Mouse (Mus musculus) heart, embryonic 15.5 days (tissue): ENCODE results near the gene Tifab. TPM values are rescaled to one million over a fixed set of nuclear protein-coding genes. Genes with fewer than 3 reads are reported as not detected.

Source experiments
- ATAC-seq: fragments of 200-750 bp; cut with Nextera tagmentation; replicated peaks from 2 replicates; pipeline ENCODE4 v1.8.0; 2017; ENCODE audit warnings: low read depth, moderate TSS enrichment; ENCODE audit not compliant: insufficient number of reproducible peaks, insufficient read depth, low FRiP score
- H3K27ac ChIP-seq: fragments of 300-500 bp; sonication (generic); 2 replicates; pipeline ENCODE4 v1.5.1; 2015; ENCODE audit warnings: mild to moderate bottlenecking, inconsistent platforms
- H3K27me3 ChIP-seq: fragments of 300-500 bp; sonication (generic); 2 replicates; pipeline ENCODE4 v1.6.1; 2015; ENCODE audit warnings: inconsistent platforms
- H3K36me3 ChIP-seq: fragments of 300-500 bp; sonication (generic); 2 replicates; pipeline ENCODE4 v1.6.1; 2015; ENCODE audit warnings: mild to moderate bottlenecking, inconsistent platforms
- H3K4me1 ChIP-seq: fragments of 300-500 bp; sonication (generic); replicated peaks from 2 replicates; pipeline ENCODE4 v1.6.1; 2015; ENCODE audit warnings: inconsistent platforms
- H3K4me2 ChIP-seq: fragments of 300-500 bp; sonication (generic); 2 replicates; pipeline ENCODE4 v1.6.1; 2015; ENCODE audit warnings: inconsistent platforms, mild to moderate bottlenecking, moderate library complexity
- H3K4me3 ChIP-seq: fragments of 300-500 bp; sonication (generic); 2 replicates; pipeline ENCODE4 v1.5.1; 2015; ENCODE audit warnings: mild to moderate bottlenecking, inconsistent platforms
- H3K9ac ChIP-seq: fragments of 300-500 bp; sonication (generic); 2 replicates; pipeline ENCODE4 v1.6.1; 2015; ENCODE audit warnings: mild to moderate bottlenecking, inconsistent platforms
- H3K9me3 ChIP-seq: fragments of 300-500 bp; sonication (generic); replicated peaks from 2 replicates; pipeline ENCODE4 v1.6.1; 2016; ENCODE audit warnings: inconsistent platforms
- WGBS: fragments of 180-500 bp; shearing (Covaris S2); methylation state at CpG from one replicate; pipeline ENCODE4 v1.1.7; 2015; ENCODE audit warnings: mixed read lengths; 5-methylcytosine and 5-hydroxymethylcytosine counted together
- polyA plus RNA-seq: library from polyadenylated mRNA; unstranded; fragments of >200 nt; fragmentation: Nextera tagmentation; extraction: Ambion mirVana; gene quantifications from 2 replicates; pipeline ENCODE4 v1.2.1, GENCODE M21; 2015

The Tifab gene
- 1.3 and 2.9 TPM in 2 replicates for polyA plus RNA-seq

- Histone ChIP-seq H3K9ac (no peak within 1 kb of the TSS), H3K27me3 (peaks cover 3% of the 10 kb centered on the region; the same call in 1 of the 2 replicates), H3K9me3 (no peaks in the 10 kb centered on the region), H3K4me3 (no peak within 1 kb of the TSS), H3K4me1 (no peaks in the 10 kb centered on the region), H3K36me3 (no peaks in the 10 kb centered on the region), H3K4me2 (no peak within 1 kb of the TSS), H3K27ac (no peak within 1 kb of the TSS)
- 78% methylated on average over 16 of the region's 16 CpGs for WGBS
- no peak for ATAC-seq
These were observed at the start of gene Tifab for GRCm38 (mm10) chr13:56178416-56179035. Tifab (minus strand) TSS chr13:56178885.

GRCm38 (mm10) chr13:56226175-56226954 lies 47.7 kb upstream of the Tifab start:
- no peak for ATAC-seq
- H3K36me3 ChIP-seq: no peaks in the 10 kb centered on the region
- H3K4me3 ChIP-seq: no peak overlapping the region
- WGBS: 27% methylated on average over 10 of the region's 10 CpGs
- H3K4me1 ChIP-seq: peaks cover 12% of the 10 kb centered on the region
- H3K27me3 ChIP-seq: peaks cover 96% of the 10 kb centered on the region
- H3K4me2 ChIP-seq: no peak overlapping the region
- H3K27ac ChIP-seq: no peak overlapping the region
- no peak overlapping the region for H3K9ac ChIP-seq
- H3K9me3 ChIP-seq: no peaks in the 10 kb centered on the region

GRCm38 (mm10) chr13:56223625-56224024 lies 44.9 kb upstream of the Tifab start:
- no peak overlapping the region for H3K27ac ChIP-seq
- H3K27me3 ChIP-seq: peaks cover 93% of the 10 kb centered on the region
- H3K4me1 ChIP-seq: peaks cover 18% of the 10 kb centered on the region
- H3K9ac ChIP-seq: no peak overlapping the region
- no peak overlapping the region for H3K4me3 ChIP-seq
- H3K36me3 ChIP-seq: no peaks in the 10 kb centered on the region
- no peaks in the 10 kb centered on the region for H3K9me3 ChIP-seq
- no peak overlapping the region for H3K4me2 ChIP-seq
- ATAC-seq: no peak
- 6% methylated on average over 21 of the region's 21 CpGs for WGBS

- no peak overlapping the region for H3K4me2 ChIP-seq
- H3K36me3 ChIP-seq: no peaks in the 10 kb centered on the region
- 4% methylated on average over 4 of the region's 4 CpGs for WGBS
- H3K27me3 ChIP-seq: peaks cover 92% of the 10 kb centered on the region
- ATAC-seq: no peak
- H3K4me1 ChIP-seq: peaks cover 18% of the 10 kb centered on the region
- no peak overlapping the region for H3K4me3 ChIP-seq
- no peak overlapping the region for H3K27ac ChIP-seq
- no peaks in the 10 kb centered on the region for H3K9me3 ChIP-seq
- H3K9ac ChIP-seq: no peak overlapping the region
These were observed 44.2 kb upstream of the Tifab start for GRCm38 (mm10) chr13:56222849-56223246.

- H3K9ac ChIP-seq: 0 out of 2 replicates have a peak overlapping the region, but pooled peaks have one; percentile 4
- peaks cover 89% of the 10 kb centered on the region for H3K27me3 ChIP-seq
- 3% methylated on average over 50 of the region's 50 CpGs for WGBS
These were observed 43.5 kb upstream of the Tifab start for GRCm38 (mm10) chr13:56221995-56222848.

GRCm38 (mm10) chr13:56221129-56221910 lies 42.6 kb upstream of the Tifab start:
- no peak for ATAC-seq
- H3K9me3 ChIP-seq: no peaks in the 10 kb centered on the region

More at GRCm38 (mm10) chr13:56221995-56222848, 43.5 kb upstream of the Tifab start:
- H3K4me1 ChIP-seq: peaks cover 18% of the 10 kb centered on the region
- peak overlapping the region; percentile 40 for H3K4me3 ChIP-seq
- H3K36me3 ChIP-seq: no peaks in the 10 kb centered on the region
- H3K27ac ChIP-seq: no peak overlapping the region
- no peaks in the 10 kb centered on the region for H3K9me3 ChIP-seq
- H3K4me2 ChIP-seq: peak overlapping the region; percentile 66
- no peak for ATAC-seq

GRCm38 (mm10) chr13:56219254-56219653 lies 40.6 kb upstream of the Tifab start:
- Histone ChIP-seq H3K4me1 (peaks cover 18% of the 10 kb centered on the region), H3K4me2 (no peak overlapping the region), H3K36me3 (no peaks in the 10 kb centered on the region), H3K4me3 (no peak overlapping the region), H3K9me3 (no peaks in the 10 kb centered on the region), H3K27ac (no peak overlapping the region), H3K9ac (no peak overlapping the region), H3K27me3 (peaks cover 87% of the 10 kb centered on the region)
- 58% methylated on average over 9 of the region's 9 CpGs for WGBS
- ATAC-seq: no peak

More at GRCm38 (mm10) chr13:56221129-56221910, 42.6 kb upstream of the Tifab start:
- peak overlapping the region; percentile 40 for H3K4me3 ChIP-seq
- 1% methylated on average over 46 of the region's 46 CpGs for WGBS
- peaks cover 18% of the 10 kb centered on the region for H3K4me1 ChIP-seq
- H3K27me3 ChIP-seq: peaks cover 89% of the 10 kb centered on the region
- no peak overlapping the region for H3K9ac ChIP-seq
- H3K36me3 ChIP-seq: no peaks in the 10 kb centered on the region
- H3K4me2 ChIP-seq: peak overlapping the region; percentile 66
- no peak overlapping the region for H3K27ac ChIP-seq

- ATAC-seq: no peak
- 23% methylated on average over 4 of the region's 4 CpGs for WGBS
- Histone ChIP-seq H3K27me3 (peaks cover 67% of the 10 kb centered on the region), H3K9ac (no peak overlapping the region), H3K4me3 (no peak overlapping the region), H3K27ac (no peak overlapping the region), H3K4me2 (no peak overlapping the region), H3K9me3 (no peaks in the 10 kb centered on the region), H3K4me1 (peaks cover 2% of the 10 kb centered on the region), H3K36me3 (no peaks in the 10 kb centered on the region)
These were observed 37.4 kb upstream of the Tifab start for GRCm38 (mm10) chr13:56216090-56216489.

- no peak for ATAC-seq
- Histone ChIP-seq H3K9me3 (no peaks in the 10 kb centered on the region), H3K27ac (no peak overlapping the region), H3K27me3 (peaks cover 58% of the 10 kb centered on the region), H3K36me3 (no peaks in the 10 kb centered on the region), H3K4me2 (no peak overlapping the region), H3K9ac (no peak overlapping the region), H3K4me1 (no peaks in the 10 kb centered on the region), H3K4me3 (no peak overlapping the region)
- WGBS: 52% methylated on average over 5 of the region's 5 CpGs
These were observed 35.9 kb upstream of the Tifab start for GRCm38 (mm10) chr13:56214633-56215032.

GRCm38 (mm10) chr13:56209067-56209411 lies 30.4 kb upstream of the Tifab start:
- Histone ChIP-seq H3K36me3 (no peaks in the 10 kb centered on the region), H3K4me2 (peak overlapping the region; percentile 43), H3K27me3 (peaks cover 34% of the 10 kb centered on the region), H3K9me3 (no peaks in the 10 kb centered on the region), H3K4me3 (no peak overlapping the region), H3K4me1 (peaks cover 5% of the 10 kb centered on the region), H3K9ac (no peak overlapping the region), H3K27ac (no peak overlapping the region)
- WGBS: 29% methylated on average over 8 of the region's 8 CpGs
- no peak for ATAC-seq
